Mouse (Mus musculus) Muller cell, postnatal 12 days (primary cell): ENCODE data around the gene Mef2d.
"Not testable (repeated sequence)": the region's sequence is repeated elsewhere in the genome, so short reads cannot be mapped to it uniquely, and the experiment has no call there.

Experiments
- DNase-seq: peaks from one replicate; pipeline ENCODE4 v3.0.0-alpha.2; 2015; ENCODE audit errors: inconsistent ontology term

The Mef2d gene

GRCm38 (mm10) chr3:88150061-88150998 is 8.2 kb downstream of the Mef2d start:
- DNase-seq = no peak

DNA sequence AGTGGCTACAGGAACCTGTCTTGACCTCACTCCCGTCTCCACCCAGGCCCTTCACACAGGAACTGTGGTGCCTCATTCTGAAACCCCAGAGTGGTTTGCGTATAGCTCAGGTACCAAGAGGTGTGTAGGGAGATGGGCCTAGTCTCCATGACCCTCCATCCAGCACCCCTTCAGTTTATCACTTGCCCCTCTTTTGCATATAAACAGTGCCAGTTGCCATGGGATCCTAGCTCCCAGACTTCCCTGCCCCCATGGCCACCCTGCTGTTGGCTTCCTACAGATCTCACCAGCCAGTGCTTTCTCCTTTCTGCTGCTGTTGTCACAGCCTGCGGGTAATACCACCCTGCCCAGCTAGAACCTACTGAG is 8.8 kb downstream of the Mef2d start:
- DNase-seq = no peak

GRCm38 (mm10) chr3:88152056-88152455 is 9.9 kb downstream of the Mef2d start:
- DNase-seq = no peak

GRCm38 (mm10) chr3:88153290-88154011 is 11.3 kb downstream of the Mef2d start:
- DNase-seq = no peak

DNA sequence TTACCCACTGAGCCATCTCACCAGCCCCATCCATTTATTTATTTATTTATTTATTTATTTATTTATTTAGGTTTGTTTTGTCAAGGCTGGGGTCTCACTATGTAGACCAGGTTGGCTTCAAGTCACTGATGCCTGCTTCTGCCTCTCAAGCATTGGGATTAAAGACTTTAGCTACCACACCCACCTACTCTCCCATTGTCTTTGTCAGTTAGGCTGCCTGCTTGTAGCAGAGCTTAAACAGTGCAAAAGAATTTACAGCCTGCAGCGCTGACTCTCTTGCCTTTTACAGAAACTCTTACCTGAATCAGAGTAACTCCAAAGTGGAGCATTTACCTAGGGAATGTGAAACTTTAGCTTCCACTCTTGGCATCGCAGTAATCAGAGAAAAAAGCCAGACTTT is 12.1 kb downstream of the Mef2d start:
- DNase-seq = no peak

DNA sequence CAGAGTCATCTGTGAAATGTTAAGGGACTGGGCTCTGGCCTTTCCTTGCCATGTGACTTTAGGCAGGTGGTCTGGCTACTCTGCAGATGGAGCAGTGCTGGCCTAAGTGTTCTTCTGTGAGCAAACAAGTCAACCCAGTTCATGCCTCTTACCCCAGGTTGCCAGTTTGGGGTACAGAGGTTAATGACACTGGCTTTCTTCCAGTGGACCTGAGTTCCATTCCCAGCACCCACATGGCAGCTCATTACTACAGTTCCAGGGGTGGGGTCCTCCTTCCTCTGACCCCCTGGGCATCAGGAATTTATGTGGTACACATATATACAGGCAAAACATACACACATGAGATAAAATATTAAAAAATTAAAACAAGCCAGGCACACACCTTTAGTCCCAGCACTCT is 14.6 kb downstream of the Mef2d start:
- no peak for DNase-seq

DNA sequence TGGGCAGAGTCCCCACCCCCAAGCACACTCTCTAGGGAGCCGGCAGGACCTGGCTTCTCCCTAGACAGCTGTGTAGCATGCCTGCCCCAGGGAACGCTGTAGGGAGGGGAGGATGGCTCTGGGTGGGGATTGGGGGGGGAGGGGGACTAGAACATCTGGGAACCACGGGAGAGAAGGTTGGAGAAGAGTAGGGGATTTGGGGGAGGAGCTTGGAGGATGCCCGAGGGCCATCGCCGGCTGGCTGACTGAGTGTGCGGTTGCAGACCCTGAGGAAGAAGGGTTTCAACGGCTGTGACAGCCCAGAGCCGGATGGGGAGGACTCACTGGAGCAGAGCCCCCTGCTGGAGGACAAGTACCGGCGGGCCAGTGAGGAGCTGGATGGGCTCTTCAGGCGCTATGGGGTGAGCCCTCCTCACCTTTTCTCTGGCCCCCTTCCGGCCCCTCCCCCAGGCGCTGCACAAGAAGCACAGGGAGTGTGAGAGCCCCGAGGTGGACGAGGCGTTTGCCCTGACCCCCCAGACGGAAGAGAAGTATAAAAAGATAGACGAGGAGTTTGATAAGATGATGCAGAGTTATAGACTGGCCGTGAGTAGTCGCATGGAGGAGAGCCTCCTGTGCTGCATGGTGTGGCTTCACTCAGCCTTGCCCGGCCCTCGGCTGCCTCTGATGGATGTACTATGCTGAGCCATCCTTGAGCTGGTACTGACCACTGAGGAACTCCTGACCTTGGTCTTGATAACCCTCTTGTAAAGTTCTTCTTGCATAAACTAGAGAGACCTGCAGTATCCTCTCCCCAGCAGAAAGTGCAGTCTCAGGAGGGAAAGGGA is 15.8 kb downstream of the Mef2d start:
- peak; percentile 43 for DNase-seq

- DNase-seq = no peak
These were observed 16.8 kb downstream of the Mef2d start for GRCm38 (mm10) chr3:88158991-88159390.

DNA sequence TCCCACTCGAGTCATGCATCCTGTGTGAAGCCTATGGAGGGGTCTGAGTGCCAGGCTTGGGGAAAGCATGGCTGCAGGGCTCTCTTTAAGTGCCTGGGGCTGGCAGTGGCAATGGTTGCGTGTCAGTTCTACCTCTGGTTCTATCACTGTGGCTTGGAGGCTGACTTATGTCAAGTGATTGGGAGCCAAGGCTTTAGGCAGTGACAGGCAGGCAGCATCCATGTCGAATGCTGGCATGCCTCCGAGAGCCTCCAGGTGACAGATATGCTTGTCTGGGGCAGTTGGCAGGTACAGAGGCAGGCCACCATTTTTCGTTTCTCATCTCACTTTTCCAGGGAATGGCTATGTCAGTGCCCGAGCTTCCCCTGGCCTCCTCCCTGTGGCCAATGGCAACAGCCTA is 18.7 kb downstream of the Mef2d start:
- no peak for DNase-seq

DNA sequence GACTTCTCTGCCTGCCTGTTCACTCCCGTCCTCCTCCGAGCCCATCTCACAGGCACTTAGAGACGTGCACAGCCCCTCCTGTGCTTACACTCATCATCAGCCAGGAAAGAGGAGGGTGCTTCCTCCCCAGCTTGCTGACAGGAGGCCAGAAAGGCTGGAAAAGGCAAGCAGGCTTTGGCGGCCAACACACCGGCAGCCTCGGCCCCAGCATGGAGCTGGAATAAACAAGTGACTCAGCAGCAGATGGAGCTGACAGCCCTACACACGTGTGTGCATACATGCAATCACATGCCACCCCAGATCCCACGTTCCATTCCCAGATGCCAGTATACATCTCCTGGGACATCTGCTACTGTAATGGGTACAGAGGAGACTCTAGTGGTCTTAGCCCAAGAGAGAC is 20.1 kb downstream of the Mef2d start:
- DNase-seq = no peak

GRCm38 (mm10) chr3:88162811-88163210 is 20.6 kb downstream of the Mef2d start:
- DNase-seq = no peak

- DNase-seq = no peak
These were observed 21.7 kb downstream of the Mef2d start for GRCm38 (mm10) chr3:88163847-88164246.

- no peak for DNase-seq
These were observed 22.1 kb downstream of the Mef2d start for GRCm38 (mm10) chr3:88164263-88164662.

DNA sequence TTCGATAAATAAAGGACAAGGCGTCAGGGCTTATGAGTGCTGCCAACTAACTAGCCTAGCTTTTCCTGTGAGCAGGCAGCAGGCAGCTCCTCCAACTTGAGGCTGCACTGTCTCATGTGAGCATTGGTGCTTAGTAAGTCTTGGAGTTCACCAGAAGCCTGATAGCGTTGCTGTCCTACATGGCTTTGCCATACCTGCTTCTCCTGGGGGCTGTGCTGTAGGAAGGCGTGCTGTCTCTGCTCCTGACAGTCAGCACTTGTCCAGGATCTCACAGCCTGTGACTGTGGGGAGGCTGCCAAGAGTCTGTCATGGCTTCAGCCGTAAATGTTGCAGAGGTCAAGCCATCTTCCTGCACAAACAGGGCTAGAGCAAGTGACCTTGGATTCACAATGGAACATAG is 23.9 kb downstream of the Mef2d start:
- no peak for DNase-seq

- DNase-seq = no peak
These were observed 28.2 kb downstream of the Mef2d start for GRCm38 (mm10) chr3:88170361-88170760.

DNA sequence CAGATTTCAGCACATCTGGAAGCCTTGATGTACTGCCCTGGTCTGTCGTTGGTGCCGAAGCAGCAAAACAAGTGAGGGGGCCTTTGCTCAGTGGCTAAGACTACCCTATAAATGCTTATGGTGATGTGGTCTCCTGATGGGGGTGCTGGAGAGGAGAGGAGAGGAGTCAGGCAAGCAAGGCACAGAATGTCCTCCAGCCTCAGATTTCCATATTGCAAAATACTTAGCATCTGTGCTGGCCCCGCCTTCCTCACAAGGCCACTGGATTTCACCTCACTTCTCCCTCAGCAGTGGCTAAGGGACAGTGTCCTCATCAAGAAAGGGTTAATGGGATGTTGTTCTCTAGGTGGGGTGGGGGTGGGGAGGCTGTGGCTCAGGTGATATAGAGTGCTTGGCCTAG is 30.3 kb downstream of the Mef2d start:
- no peak for DNase-seq

- DNase-seq = no peak
These were observed 31.2 kb downstream of the Mef2d start for GRCm38 (mm10) chr3:88173375-88173774.

DNA sequence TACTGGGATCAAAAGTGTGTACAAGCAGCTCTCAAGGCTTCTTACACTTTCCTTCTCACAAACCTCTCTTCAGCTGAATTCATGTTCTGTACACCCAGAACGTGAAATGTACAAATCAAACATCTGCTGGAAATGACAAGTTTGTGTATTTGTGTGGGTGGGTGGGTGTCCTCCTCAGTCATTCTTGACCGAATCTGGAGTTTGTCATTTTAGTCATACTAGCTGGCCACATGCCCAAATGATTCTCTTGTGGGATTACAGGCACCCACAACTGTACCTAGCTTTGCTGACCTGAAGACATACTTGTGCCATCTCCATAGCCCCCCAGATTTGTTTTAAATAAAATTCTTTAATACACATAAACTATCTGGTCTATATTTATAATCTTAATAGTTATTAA is 32.7 kb downstream of the Mef2d start:
- DNase-seq = no peak

DNA sequence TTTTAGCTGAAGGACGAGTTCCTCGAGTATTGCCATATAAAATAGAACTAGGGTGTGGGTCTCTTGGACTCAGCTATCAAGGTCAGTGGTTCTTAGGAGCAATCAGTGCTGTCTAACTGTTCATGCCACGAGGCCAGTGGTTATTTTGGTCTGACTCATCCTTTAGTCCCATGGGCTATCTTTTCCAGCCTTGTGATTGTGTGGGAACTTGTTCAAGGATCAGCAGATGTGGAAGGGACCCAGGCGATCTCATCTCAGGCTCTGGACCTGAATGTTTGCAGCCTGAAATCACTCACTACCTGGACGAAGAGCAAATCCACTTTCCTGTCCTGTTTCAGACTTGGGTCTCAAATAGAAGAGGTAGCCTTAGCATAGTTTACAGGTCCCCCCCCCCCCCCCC is 34.9 kb downstream of the Mef2d start:
- DNase-seq = peak; percentile 83

DNA sequence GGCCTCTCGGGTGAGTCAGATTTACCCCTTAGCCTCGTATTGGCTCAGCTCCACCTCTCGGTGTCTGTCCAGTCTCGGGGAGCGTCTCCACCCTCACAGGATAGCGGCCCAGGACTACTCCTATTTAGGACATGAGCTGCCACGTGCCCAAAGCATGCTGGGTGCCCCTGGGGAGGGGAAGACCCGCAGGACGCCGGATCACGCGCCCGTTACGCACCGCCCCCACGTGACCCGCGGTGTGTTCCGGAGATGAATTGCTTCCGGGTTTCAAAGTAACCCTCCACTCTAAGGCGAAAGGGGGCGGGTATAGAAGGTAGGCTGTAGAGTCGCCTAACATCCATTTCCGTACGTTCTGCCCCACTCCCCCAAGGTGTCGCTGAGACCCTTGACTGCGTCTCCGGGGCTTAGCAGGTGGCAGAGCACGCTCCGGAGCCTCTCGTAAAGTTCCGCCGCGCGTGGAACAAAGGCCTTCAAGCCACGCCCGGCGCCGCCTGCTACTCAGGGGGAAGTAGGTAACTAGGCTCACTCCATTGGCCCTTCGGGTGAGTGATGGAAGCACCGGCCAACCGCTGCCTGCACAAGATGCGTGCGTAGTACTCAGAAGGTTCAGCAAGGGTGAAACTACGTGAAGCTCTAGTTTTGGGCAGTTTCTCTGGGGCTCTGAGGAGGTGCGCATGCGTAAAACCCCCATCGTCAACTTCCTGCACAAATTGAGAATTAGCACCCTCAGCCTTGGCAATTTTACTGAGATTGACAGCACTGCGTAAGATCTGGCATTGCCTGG is 35.6 kb downstream of the Mef2d start:
- DNase-seq = peak; percentile 100

DNA sequence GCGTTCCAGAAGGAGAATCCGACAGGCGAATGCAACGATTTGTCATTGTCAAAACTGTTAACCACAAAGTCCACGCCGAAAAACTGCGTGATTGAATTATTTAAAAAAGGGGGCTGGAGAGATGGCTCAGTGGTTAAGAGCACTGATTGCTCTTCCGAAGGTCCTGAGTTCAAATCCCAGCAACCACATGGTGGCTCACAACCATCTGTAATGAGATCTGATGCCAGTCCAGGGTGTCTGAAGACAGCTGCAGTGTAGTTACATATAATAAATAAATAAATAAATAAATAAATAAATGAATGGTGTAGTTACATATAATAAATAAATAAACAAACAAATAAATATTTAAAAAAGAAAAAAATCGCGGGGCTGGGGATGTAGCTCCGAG is 36.2 kb downstream of the Mef2d start:
- not testable (repeated sequence) for DNase-seq
